Mouse (Mus musculus) neutrophil, adult 5-6 weeks (primary cell): ENCODE results near the gene Tmem178. TPM values are rescaled to one million over a fixed set of nuclear protein-coding genes. Genes with fewer than 3 reads are reported as not detected.
"Not testable (repeated sequence)": the region's sequence is repeated elsewhere in the genome, so short reads cannot be mapped to it uniquely, and the experiment has no call there.

Experiments
- ATAC-seq: fragments of 151-379, 151-347 bp; 2 replicates; pipeline ENCODE4 v1.8.0; 2017; ENCODE audit warnings: mild to moderate bottlenecking, moderate TSS enrichment; ENCODE audit not compliant: insufficient number of reproducible peaks, poor library complexity, low FRiP score, severe bottlenecking; ENCODE audit errors: extremely low read depth
- total RNA-seq: library from RNA; stranded (forward); fragments of 200-1000 nt; gene quantifications from 2 replicates; pipeline ENCODE4 v1.2.3, GENCODE M21; 2017

The Tmem178 gene
- total RNA-seq, 1 experiment from 2014 or later = not detected

DNA sequence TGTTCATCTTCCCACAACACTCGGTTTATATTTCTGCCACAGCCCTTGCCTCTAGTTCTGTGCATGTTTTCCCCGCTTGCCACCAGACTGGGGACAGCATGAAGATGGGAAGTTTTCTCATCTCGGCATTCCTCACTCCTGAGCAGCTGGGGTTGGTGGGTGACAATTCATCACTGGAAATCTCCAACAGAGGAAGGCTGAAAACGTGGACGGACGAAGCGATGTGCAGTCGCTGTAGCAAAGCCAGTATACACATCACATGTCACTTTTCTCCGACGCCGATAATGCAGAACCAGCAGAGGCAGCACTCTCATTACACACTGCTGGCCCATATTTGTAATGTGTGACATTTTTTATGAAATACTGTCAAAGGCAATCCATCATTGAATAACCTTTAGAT lies 2.6 kb upstream of the Tmem178 start:
- no peak for ATAC-seq

- no peak for ATAC-seq
Measured at GRCm38 (mm10) chr17:80943835-80944529, 450 bp upstream of the Tmem178 start.

DNA sequence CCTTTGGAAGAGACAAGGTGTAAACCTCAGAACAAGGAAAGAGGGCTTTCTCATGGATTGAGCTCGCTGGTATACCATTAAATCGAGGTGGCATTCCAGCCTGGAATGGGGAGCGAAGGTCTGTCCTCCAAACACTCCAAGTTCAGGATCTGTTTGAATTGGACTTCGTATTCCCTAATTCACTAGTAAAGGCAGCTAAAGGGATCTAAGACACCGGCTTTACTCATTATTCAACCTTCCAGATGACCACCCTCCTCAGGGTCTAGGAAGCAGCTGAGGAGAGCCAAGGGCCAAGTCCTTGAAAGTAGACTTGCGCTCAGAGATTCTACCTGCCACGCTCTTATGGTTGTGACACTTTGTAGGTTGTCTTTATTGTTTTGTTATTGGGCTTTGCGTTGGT lies 1.1 kb downstream of the Tmem178 start:
- ATAC-seq = not testable (repeated sequence)

DNA sequence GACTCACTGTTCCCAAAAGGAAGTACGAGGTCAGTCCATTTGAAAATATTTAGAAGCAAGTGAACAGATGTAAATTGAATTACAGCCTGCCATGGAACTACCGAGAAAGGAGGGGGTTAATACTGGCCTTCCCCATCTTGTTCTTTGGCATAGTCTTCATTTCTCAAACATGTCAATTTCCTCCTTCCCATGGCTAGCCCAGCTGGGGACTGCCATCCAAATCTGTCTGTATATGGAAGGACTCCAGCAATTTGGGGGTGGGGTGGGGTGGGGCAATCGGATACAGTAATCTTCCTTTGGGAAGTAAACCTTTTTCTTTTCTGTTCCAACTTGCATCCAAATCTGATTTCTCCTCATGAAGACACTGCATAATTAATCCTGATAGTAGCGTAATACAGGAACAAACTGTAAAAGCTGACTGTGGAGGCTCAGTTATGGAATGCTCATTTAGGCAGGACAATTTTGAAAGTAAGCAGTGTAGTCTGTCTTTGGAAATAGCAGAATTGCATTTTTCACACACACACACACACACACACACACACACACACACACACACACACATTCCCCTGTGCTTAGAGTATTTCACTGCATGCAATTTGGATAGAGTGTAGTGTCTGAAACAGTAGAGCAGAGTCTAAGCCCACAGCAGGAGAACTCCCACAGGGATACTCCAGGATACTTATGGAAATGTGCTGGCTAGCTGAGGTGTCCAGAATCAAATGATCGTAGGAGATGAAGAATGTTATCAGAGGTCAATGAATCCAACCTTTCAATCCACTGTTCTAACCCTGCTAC lies 1.9 kb downstream of the Tmem178 start:
- ATAC-seq = no peak

DNA sequence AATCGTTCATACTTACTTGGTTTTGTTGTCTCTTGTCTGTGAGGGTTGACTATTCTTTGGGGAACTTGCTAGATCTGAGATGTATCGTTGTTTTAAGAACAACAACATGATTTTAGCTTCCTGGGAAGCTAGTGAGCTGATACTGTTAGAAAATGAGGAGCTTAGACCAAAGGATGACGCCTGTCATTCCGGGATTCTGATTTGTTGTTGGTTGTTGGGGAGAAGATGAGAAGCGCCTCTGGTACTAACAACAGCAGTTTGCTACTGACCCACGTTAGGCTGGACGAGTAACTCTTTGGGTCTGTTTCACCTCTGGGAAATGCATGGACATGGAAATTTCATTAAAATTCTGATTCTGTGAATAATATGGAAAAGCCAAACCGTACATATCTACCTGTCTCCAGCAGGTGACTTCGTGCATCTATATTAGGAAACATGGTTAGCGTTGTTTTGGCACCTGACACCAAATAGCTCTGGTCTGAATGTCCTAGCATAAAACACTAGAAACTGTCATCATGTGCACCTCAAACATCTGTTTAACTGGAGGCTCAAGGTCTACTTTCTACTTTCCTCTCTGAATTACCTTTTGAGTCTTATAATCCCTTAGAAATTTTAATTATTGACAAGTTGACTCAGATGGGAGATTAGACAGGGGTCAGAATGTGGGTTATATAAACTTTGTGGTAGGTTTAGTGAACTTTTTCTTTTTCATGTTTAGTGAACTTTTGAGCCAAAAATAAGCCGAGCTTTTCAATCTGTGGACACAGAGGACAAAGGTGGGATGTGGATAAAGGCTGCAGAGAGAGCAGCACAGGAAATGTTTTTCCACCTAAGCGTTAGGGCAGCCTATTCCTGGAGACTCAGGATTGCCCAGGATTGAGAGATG lies 2.9 kb downstream of the Tmem178 start:
- no peak for ATAC-seq

DNA sequence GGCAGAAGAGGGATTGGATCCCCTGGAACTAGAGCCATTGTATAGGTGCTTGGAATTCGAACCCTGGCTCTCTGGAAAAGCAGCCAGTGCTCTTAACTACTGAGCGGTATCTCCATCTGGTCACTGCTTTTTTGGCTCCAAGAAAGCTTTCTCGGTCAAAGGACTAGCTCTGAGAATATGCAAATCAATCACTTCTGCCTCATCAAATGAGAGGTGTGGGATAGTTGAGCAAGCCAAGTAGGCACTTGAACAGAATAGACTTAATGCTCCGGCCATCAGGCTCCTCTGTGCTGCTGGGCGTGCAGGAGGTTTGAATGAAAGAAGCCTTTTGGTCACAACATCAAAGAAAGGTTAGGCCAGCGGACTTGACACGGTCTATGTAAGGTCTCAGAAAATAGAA lies 5.0 kb downstream of the Tmem178 start:
- ATAC-seq = no peak

DNA sequence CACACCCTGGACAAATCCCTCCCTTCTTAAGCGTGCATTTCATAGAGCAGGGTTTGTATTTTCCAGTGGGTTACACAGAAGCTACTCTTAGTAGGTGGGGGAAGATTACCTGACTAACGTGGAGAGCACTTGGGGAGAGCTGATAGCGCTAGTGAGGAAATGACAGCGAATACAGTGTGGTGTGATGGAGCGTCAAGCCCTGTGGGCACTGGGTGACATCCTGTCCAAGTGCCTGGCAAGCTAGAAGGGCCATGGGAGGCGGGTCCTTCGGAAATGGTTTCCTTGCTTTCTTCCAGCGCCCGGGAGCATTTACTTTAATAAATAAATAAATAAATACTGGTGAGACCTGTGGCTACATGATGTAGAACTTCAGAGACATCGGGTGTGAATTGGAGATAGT lies 5.5 kb downstream of the Tmem178 start:
- no peak for ATAC-seq

DNA sequence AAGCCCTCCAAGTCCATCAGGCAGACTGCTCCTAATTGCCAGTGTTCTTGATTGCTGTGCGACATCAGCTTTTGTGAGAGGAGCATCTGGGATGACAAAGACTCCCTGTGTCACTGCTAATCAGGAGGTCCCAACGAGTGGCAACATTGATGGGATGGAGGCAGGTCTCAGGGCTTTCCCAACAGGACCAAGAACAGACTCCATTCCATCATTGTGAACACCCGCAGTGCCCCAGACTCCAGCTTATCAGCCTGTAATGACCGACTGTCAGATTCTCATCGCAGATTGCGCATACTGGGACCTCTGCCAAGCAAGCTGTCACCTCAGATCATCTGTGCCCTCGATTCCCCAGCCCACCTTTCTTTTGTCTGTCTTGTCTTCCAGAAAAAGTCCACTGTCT lies 7.9 kb downstream of the Tmem178 start:
- ATAC-seq = no peak

- no peak for ATAC-seq
Measured at GRCm38 (mm10) chr17:80955415-80955814, 11.0 kb downstream of the Tmem178 start.

- no peak for ATAC-seq
Measured at GRCm38 (mm10) chr17:80955998-80956811, 11.8 kb downstream of the Tmem178 start.

GRCm38 (mm10) chr17:80958332-80958731 lies 13.9 kb downstream of the Tmem178 start:
- ATAC-seq = no peak

DNA sequence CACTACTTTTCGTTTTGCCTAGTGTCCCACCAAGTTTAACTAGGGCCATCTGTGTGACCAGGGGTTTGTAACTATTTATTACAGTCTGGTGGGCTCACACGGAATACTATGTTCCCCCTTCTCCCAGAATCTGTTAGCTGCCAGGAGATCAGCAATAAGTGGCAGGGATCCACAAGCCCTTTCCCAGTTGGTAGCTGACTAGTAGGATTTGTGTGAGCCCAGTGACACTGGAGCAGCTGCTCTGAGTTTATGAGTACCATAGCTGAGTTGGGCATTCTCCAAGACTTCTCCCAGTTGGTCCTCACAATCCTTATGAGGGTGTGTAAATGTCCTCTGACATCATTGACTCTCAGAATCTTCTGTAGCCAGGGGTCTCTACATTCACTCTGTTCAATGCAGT lies 15.4 kb downstream of the Tmem178 start:
- ATAC-seq = no peak

GRCm38 (mm10) chr17:80967475-80967874 lies 23.0 kb downstream of the Tmem178 start:
- ATAC-seq = no peak

DNA sequence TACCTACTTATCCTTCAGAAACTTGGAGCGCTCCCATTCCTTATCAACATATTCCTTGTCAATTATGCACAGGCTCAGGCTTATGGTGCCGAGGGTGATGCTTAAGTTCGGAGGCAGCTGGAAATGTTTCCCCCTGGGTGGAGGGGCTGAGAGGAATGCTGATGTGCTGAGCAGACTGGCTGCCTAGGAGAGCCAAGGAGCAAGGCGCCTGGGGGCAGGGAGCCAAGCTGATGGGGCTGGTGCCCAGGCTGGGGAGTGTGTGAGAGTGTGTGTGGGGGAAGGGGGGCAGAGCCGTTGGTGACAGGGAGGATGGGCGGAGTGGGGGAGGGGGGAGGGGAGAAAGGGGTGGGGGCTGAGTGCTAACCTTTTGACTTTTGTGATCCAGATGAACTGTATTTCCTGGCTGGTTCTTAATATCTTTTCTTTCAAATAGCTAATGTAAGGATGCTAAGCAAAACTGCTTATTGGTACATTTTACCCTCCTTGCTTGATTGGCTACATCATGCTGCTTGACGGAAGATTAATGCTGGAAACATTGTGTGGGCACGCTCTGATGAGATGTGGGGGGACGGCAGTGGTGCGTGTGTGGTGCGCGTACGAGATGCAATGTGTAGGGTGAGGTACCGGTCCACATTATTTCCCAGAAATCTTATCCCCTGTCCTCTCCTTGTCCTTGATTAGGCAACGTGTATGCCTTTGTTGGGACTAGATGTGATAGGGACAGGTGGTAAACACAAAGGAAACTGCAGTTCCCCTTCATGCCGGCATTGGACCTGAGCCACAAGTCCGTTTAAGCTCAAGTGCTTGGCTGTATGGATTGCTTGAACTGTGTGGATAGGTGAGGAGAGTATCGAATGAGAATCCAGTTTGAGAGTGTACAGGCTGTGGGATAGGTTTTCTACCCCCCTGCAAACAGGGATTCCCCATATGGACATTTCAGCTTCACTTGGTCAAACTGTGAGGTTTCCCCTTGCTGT lies 25.5 kb downstream of the Tmem178 start:
- no peak for ATAC-seq

DNA sequence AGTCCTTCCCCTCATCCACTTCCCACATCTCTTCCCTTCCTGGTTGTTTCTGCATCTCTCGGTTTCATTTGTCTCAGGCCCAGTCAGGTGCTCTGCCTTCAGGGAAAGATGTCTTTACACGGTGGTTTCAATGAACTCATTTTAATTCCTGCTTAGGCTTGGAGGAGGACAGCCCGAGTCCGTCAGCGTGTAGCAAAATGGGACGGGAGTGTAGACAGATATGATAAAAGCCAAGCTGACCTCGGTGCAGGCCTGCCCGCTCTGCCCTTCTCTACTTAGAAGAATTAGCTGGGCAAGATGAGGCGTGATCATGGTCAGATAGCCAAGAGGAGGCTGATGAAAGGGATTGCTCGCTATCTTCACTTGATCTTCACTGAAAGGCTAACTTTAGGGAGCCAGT lies 26.3 kb downstream of the Tmem178 start:
- ATAC-seq = no peak

GRCm38 (mm10) chr17:80972891-80973290 lies 28.5 kb downstream of the Tmem178 start:
- no peak for ATAC-seq

DNA sequence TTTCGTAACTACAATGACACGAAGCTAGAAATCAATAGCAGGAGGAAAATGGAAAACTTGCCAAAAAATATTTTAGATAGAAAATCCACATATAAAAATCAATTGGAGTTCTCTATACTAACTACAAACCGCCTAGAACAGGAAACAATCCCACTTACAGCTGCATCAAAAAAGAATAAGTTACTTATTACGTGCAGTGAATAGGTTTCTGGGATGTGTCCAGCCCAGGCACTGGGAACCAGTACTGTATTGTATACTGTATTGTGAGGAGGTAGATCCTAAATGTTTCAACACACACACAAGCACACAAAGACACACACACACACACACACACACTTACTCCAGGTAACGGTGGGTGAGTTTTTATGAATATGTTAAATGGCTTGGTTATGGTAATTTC lies 32.8 kb downstream of the Tmem178 start:
- ATAC-seq = no peak

- ATAC-seq = no peak
Measured at GRCm38 (mm10) chr17:80980096-80980495, 35.7 kb downstream of the Tmem178 start.
